Mouse (Mus musculus) olfactory bulb, adult 2 months (tissue): ENCODE data around the gene Hook2.

Experiments used
- CTCF ChIP-seq: fragments of 200-500 bp; IDR thresholded peaks from 2 replicates; pipeline ENCODE4 v1.5.1; 2012; ENCODE audit warnings: low read depth, mild to moderate bottlenecking, low read length, moderate library complexity; ENCODE audit not compliant: insufficient read depth
- POLR2A ChIP-seq: fragments of 200-500 bp; IDR thresholded peaks from 2 replicates; pipeline ENCODE4 v1.6.1; 2012; ENCODE audit warnings: mild to moderate bottlenecking, low read depth, low read length, moderate library complexity; ENCODE audit not compliant: insufficient read depth

DNA sequence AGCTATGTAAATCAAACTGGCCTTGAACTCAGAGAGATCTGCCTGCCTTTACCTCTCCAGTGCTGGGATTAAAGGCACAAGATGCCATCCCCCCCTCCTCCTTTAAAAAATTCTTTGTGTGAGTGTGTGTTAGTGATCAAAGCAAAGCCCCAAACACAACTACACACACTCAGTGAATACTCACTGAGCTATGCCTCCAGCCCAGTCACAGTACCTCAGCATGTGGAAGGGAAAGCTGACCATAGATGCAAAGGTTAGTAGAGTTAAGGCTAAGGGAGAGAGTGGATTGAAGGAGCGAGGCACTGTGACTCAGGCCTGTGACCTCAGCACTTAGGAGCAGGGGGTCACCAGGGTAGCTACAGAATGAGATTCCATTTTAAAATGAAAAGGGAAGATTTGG, 17.3 kb upstream of the Hook2 start:
- TF ChIP-seq CTCF (no peak), POLR2A (no peak)
